Comparison of ENCODE assay signal across 13 mouse cellular contexts in genomic region chr17:5302971-5303746, GRCm38 (mm10).
DNase-seq lines count a peak whose midpoint lies in the region; ATAC-seq and TF ChIP-seq lines count a peak whose summit lies in the region.
"Had no signal": no experiment of that assay in that cellular context is flagged by ENCODE, and none has a peak within 500 bp of the region (broad histone marks: within the 10 kb centered on the region; RNA-seq: fewer than 3 reads in every experiment).

No protein-coding gene starts in this region.

- H3K27ac ChIP-seq in heart, adult 2 months, result no peak overlapping the region
- H3K27ac ChIP-seq in bone marrow macrophage, adult 2 months (ENCODE audit: insufficient read depth, low read depth, low read length), result peak overlapping the region; percentile 89
- no peak overlapping the region for H3K27ac ChIP-seq in midbrain, embryonic 10.5 days (replicated peaks)
- H3K27ac ChIP-seq: hindbrain, embryonic 10.5 days had no signal

- TF ChIP-seq CTCF in heart, adult 2 months (IDR thresholded peaks at IDR 0.05), result peak; percentile 43
- TF ChIP-seq CTCF in bone marrow macrophage, adult 2 months (IDR thresholded peaks at IDR 0.05; ENCODE audit: low read depth, low read length), result no peak; the same call in 1 of the 2 replicates

- no peak for TF ChIP-seq POLR2A in heart, adult 2 months (IDR thresholded peaks at IDR 0.05; ENCODE audit: insufficient read depth, low read depth, low read length)
- no peak for TF ChIP-seq POLR2A in bone marrow macrophage, adult 2 months (IDR thresholded peaks at IDR 0.05; ENCODE audit: borderline replicate concordance, low read depth, low read length)

- H3K79me2 ChIP-seq in heart, adult 2 months (replicated peaks; ENCODE audit: control insufficient read depth, insufficient read depth, low read length), result no peaks in the 10 kb centered on the region

- H3K9me3 ChIP-seq in midbrain, embryonic 10.5 days (replicated peaks), result no peaks in the 10 kb centered on the region
- H3K9me3 ChIP-seq: hindbrain, embryonic 10.5 days had no signal

- H3K9ac ChIP-seq in heart, adult 2 months (ENCODE audit: low read depth, low read length), result no peak overlapping the region

- peak; percentile 79 for ATAC-seq in neutrophil, adult 5-6 weeks (ENCODE audit: extremely low read depth, insufficient number of reproducible peaks, low FRiP score, poor library complexity, severe bottlenecking)
- no peak for ATAC-seq in erythroid progenitor cell, adult 5-6 weeks (replicated peaks; ENCODE audit: low FRiP score, poor library complexity, severe bottlenecking)

- H3K4me1 ChIP-seq in heart, adult 2 months (ENCODE audit: control insufficient read depth, insufficient read depth, low read length), result no peaks in the 10 kb centered on the region
- peaks cover 19% of the 10 kb centered on the region for H3K4me1 ChIP-seq in bone marrow macrophage, adult 2 months (ENCODE audit: control insufficient read depth, insufficient read depth, low read length)
- no peaks in the 10 kb centered on the region for H3K4me1 ChIP-seq in midbrain, embryonic 10.5 days
- H3K4me1 ChIP-seq: hindbrain, embryonic 10.5 days had no signal

- H3K27me3 ChIP-seq in heart, adult 2 months (ENCODE audit: control insufficient read depth, insufficient read depth, low read length), result no peaks in the 10 kb centered on the region
- H3K27me3 ChIP-seq in midbrain, embryonic 10.5 days (ENCODE audit: low read depth, poor library complexity, severe bottlenecking), result no peaks in the 10 kb centered on the region

- TF ChIP-seq EP300 in heart, adult 2 months (IDR thresholded peaks at IDR 0.05; ENCODE audit: insufficient read depth, low read depth, low read length), result no peak

- H3K4me3 ChIP-seq in heart, adult 2 months, result no peak overlapping the region
- peak overlapping the region; percentile 22 for H3K4me3 ChIP-seq in bone marrow macrophage, adult 2 months (ENCODE audit: insufficient read depth, low read length)
- no peak overlapping the region for H3K4me3 ChIP-seq in midbrain, embryonic 10.5 days
- H3K4me3 ChIP-seq: erythroblast, embryonic 14.5 days; hindbrain, embryonic 10.5 days had no signal

- intact Hi-C loops in heart, adult 2 months (cut with DNase I), result loop anchor here (5.0 kb wide), 1 partner anchor 96 kb away; no protein-coding TSS in a partner anchor
- intact Hi-C loops in heart, postnatal 14 days (cut with DNase I), result no loop called here

- WGBS in heart, adult 2 months, result 61% methylated on average over 11 of the region's 11 CpGs
- WGBS in midbrain, embryonic 10.5 days, result 84% methylated on average over 11 of the region's 11 CpGs

- H3K36me3 ChIP-seq in heart, adult 2 months (ENCODE audit: control insufficient read depth, insufficient read depth, low read length), result no peaks in the 10 kb centered on the region
- H3K36me3 ChIP-seq in midbrain, embryonic 10.5 days, result peaks cover 39% of the 10 kb centered on the region

- DNase-seq in heart, adult 2 months, result no peak
- DNase-seq in heart, postnatal 14 days, result no peak
- peak; percentile 30 for DNase-seq in spleen, adult 12 weeks (ENCODE audit: low spot score)
- no peak for DNase-seq in spleen, adult 18-20 months
- no peak for DNase-seq in midbrain, embryonic 10.5 days (ENCODE audit: low spot score)
- DNase-seq: adrenal gland, adult 8-10 months; cerebellum, postnatal 25 days; gastrocnemius, postnatal 14 days had no signal
